27 mouse cellular contexts compared by ENCODE assay signal in the genomic region with DNA sequence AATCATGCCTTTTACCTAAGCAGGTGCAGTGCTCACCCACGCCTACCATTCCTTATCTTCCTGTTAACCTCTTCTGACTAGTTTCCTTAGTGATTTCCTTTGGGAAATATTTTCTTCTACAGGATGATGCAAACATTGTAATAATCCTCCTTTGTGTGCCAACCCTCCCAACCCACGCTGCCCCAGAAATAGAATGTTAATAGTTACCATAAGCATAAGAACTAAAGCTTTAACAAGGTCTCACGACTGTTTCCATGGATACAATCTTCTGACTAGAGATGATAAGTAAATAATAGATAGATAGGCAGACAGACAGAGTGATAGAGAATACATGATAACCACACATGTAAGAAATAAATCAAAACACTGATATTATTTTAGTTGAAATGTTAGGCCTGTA.
A peak's percentile ranks its signal among the peaks of the same experiment; 100 is the strongest.
DNase-seq lines count a peak whose midpoint lies in the region; ATAC-seq and TF ChIP-seq lines count a peak whose summit lies in the region.
"Had no signal": no experiment of that assay in that cellular context is flagged by ENCODE, and none has a peak within 500 bp of the region (broad histone marks: within the 10 kb centered on the region; RNA-seq: fewer than 3 reads in every experiment).

No protein-coding gene starts in this region.

- DNase-seq in layer of hippocampus, adult 2 months (ENCODE audit: low spot score in 2 of 2) = peak in 1 of 2 experiments; percentile 53
- DNase-seq in layer of hippocampus, postnatal 10 days (ENCODE audit: low spot score in 2 of 2) = no peak
- peak; percentile 6 for DNase-seq in 3T3-L1 (ENCODE audit: low read depth, low spot score)
- DNase-seq in NIH3T3 (ENCODE audit: low read depth) = peak; percentile 5
- DNase-seq in kidney, adult 9 months = no peak
- DNase-seq in cerebellum, postnatal 4 days (ENCODE audit: low spot score in 2 of 2) = no peak
- DNase-seq: adrenal gland, adult 8-10 months; cerebellum, adult 11-12 months; cerebellum, adult 9-11 months; heart, postnatal 14 days; kidney, adult 18-20 months; kidney, postnatal 4 days; lung, embryonic 14.5 days; lung, postnatal 14 days; right cerebral cortex, postnatal 4 days; thymus, adult 2 months; thymus, postnatal 36 days had no signal

- no peak overlapping the region for H3K9ac ChIP-seq in intestine, embryonic 15.5 days
- H3K9ac ChIP-seq: embryonic facial prominence, embryonic 13.5 days; limb, embryonic 12.5 days; liver, embryonic 15.5 days; lung, embryonic 14.5 days; neural tube, embryonic 15.5 days had no signal

- 57% methylated on average over 3 of the region's 3 CpGs for WGBS in intestine, embryonic 15.5 days

- TF ChIP-seq CTCF in layer of hippocampus, adult 2 months (conservative IDR thresholded peaks at IDR 0.05) = no peak

- no peak overlapping the region for H3K4me2 ChIP-seq in intestine, embryonic 15.5 days (replicated peaks)
- H3K4me2 ChIP-seq: embryonic facial prominence, embryonic 13.5 days; limb, embryonic 12.5 days; liver, embryonic 15.5 days; lung, embryonic 14.5 days; neural tube, embryonic 15.5 days had no signal

- H3K4me1 ChIP-seq in intestine, embryonic 15.5 days (replicated peaks) = no peaks in the 10 kb centered on the region
- H3K4me1 ChIP-seq: embryonic facial prominence, embryonic 13.5 days; limb, embryonic 12.5 days; liver, embryonic 15.5 days; neural tube, embryonic 15.5 days had no signal

- H3K27ac ChIP-seq in layer of hippocampus, adult 2 months = peak overlapping the region; percentile 62
- H3K27ac ChIP-seq in intestine, embryonic 15.5 days = no peak overlapping the region
- H3K27ac ChIP-seq: embryonic facial prominence, embryonic 13.5 days; kidney, postnatal 0 days; left cerebral cortex, adult 2 months; limb, embryonic 12.5 days; liver, embryonic 15.5 days; neural tube, embryonic 15.5 days; stomach, postnatal 0 days had no signal

- no peaks in the 10 kb centered on the region for H3K27me3 ChIP-seq in intestine, embryonic 15.5 days (replicated peaks)
- H3K27me3 ChIP-seq: CH12.LX; embryonic facial prominence, embryonic 13.5 days; limb, embryonic 12.5 days; liver, embryonic 15.5 days; neural tube, embryonic 15.5 days had no signal

- H3K9me3 ChIP-seq in intestine, embryonic 15.5 days = no peaks in the 10 kb centered on the region
- H3K9me3 ChIP-seq: embryonic facial prominence, embryonic 13.5 days; limb, embryonic 12.5 days; liver, embryonic 15.5 days; neural tube, embryonic 15.5 days had no signal

- no peak overlapping the region for H3K4me3 ChIP-seq in layer of hippocampus, adult 2 months
- H3K4me3 ChIP-seq in intestine, embryonic 15.5 days (replicated peaks) = no peak overlapping the region
- H3K4me3 ChIP-seq: embryonic facial prominence, embryonic 13.5 days; left cerebral cortex, adult 2 months; limb, embryonic 12.5 days; liver, embryonic 15.5 days; neural tube, embryonic 15.5 days had no signal

- H3K36me3 ChIP-seq in intestine, embryonic 15.5 days = no peaks in the 10 kb centered on the region
- H3K36me3 ChIP-seq: embryonic facial prominence, embryonic 13.5 days; limb, embryonic 12.5 days; liver, embryonic 15.5 days; neural tube, embryonic 15.5 days had no signal

- peak; percentile 31; the same call in 1 of the 2 replicates for ATAC-seq in intestine, embryonic 15.5 days
- ATAC-seq: forebrain, embryonic 14.5 days had no signal

Comparison
In these comparisons a context has a peak if more than half of its experiments do, and no peak if none do; other contexts are left out.
1. DNase-seq: peak in 3T3-L1 (single experiment) and NIH3T3 (single experiment); none in layer of hippocampus, postnatal 10 days (0 of 2), kidney, adult 9 months (single experiment) and cerebellum, postnatal 4 days (0 of 2).